Mouse (Mus musculus) liver, embryonic 14.5 days (tissue): Measurements from ENCODE around the gene Bpi. TPM values are rescaled to one million over a fixed set of nuclear protein-coding genes. Genes with fewer than 3 reads are reported as not detected.

Source experiments
- ATAC-seq: fragments of 200-750 bp; cut with Nextera tagmentation; 2 replicates; pipeline ENCODE4 v1.8.0; 2017; ENCODE audit warnings: moderate number of reproducible peaks, mild to moderate bottlenecking, moderate library complexity; ENCODE audit not compliant: insufficient read depth
- DNase-seq, 3 experiments: peaks; one replicate each; pipeline ENCODE4 v3.0.0-alpha.2; 2012 to 2013; ENCODE audit warnings: low read depth in 3 of 3, low spot score in 3 of 3
- H3K27ac ChIP-seq: fragments of 300-500 bp; sonication (generic); 2 replicates; pipeline ENCODE4 v1.5.1; 2014; ENCODE audit warnings: moderate library complexity, mild to moderate bottlenecking, control low read depth, inconsistent platforms
- H3K27me3 ChIP-seq: fragments of 300-500 bp; sonication (generic); 2 replicates; pipeline ENCODE4 v1.6.1; 2014; ENCODE audit warnings: mild to moderate bottlenecking, low read length, moderate library complexity; ENCODE audit not compliant: control insufficient read depth, insufficient read depth
- H3K36me3 ChIP-seq: fragments of 300-500 bp; sonication (generic); replicated peaks from 2 replicates; pipeline ENCODE4 v1.6.1; 2014; ENCODE audit warnings: low read depth; ENCODE audit not compliant: control insufficient read depth, insufficient read depth
- H3K4me1 ChIP-seq, 2 experiments: fragments of 200-500 bp in 1 of 2; fragments of 300-500 bp in 1 of 2; sonication (generic) in 1 of 2; replicated peaks; 2 replicates each; pipeline ENCODE4 v1.6.1; 2012 to 2014; ENCODE audit warnings: antibody characterized with exemption in 1 of 2, inconsistent platforms in 1 of 2, low read length in 1 of 2; ENCODE audit not compliant: control insufficient read depth in 2 of 2, insufficient read depth in 2 of 2
- H3K4me2 ChIP-seq: fragments of 300-500 bp; sonication (generic); 2 replicates; pipeline ENCODE4 v1.6.1; 2014; ENCODE audit warnings: low read depth, mild to moderate bottlenecking, control low read depth, moderate library complexity
- H3K4me3 ChIP-seq, 2 experiments: fragments of 200-500 bp in 1 of 2; fragments of 300-500 bp in 1 of 2; sonication (generic) in 1 of 2; 2 replicates each; pipeline ENCODE4 v1.5.1; 2012 to 2014; ENCODE audit warnings: low read depth in 2 of 2, low read length in 2 of 2, mild to moderate bottlenecking in 2 of 2, control low read depth in 1 of 2, inconsistent platforms in 1 of 2, moderate library complexity in 1 of 2; ENCODE audit not compliant: insufficient read depth in 1 of 2
- H3K9ac ChIP-seq: fragments of 300-500 bp; sonication (generic); replicated peaks from 2 replicates; pipeline ENCODE4 v1.6.1; 2014; ENCODE audit warnings: mild to moderate bottlenecking, control low read depth, moderate library complexity
- H3K9me3 ChIP-seq: fragments of 300-500 bp; sonication (generic); 2 replicates; pipeline ENCODE4 v1.6.1; 2016; ENCODE audit warnings: low read length, mixed read lengths; ENCODE audit not compliant: control insufficient read depth
- CTCF ChIP-seq: IDR thresholded peaks from 2 replicates; pipeline ENCODE4 v1.5.1; 2016; ENCODE audit warnings: antibody characterized with exemption, low read depth, control low read depth
- EP300 ChIP-seq: IDR thresholded peaks from 2 replicates; pipeline ENCODE4 v1.6.1; 2016; ENCODE audit warnings: antibody characterized with exemption, low read depth
- WGBS: fragments of 180-500 bp; shearing (Covaris S2); extraction: QIAGEN DNeasy Blood & Tissue Kit; methylation state at CpG from one replicate; pipeline ENCODE4 v1.1.7; 2014; ENCODE audit not compliant: insufficient replicate concordance; 5-methylcytosine and 5-hydroxymethylcytosine counted together
- polyA plus RNA-seq, 2 experiments: library from polyadenylated mRNA; depleted of rRNA in 1 of 2; stranded (reverse) in 1 of 2; unstranded in 1 of 2; fragments of >200 nt; fragmentation: Nextera tagmentation in 1 of 2; extraction: Ambion mirVana in 1 of 2; gene quantifications; 2 replicates each; pipeline versions ENCODE4 v1.2.1 to v1.2.3; 2012 to 2014

The Bpi gene
- polyA plus RNA-seq, 2 experiments: not detected

- Histone ChIP-seq H3K27ac (no peak overlapping the region), H3K4me2 (no peak overlapping the region), H3K9ac (no peak overlapping the region), H3K36me3 (no peaks in the 10 kb centered on the region), H3K4me1 (peaks cover 0 to 6% of the 10 kb centered on the region in 2 experiments; a peak in 2 of 4 replicates), H3K27me3 (no peaks in the 10 kb centered on the region), H3K4me3 (no peak overlapping the region), H3K9me3 (no peaks in the 10 kb centered on the region)
- no peak for TF ChIP-seq CTCF
- TF ChIP-seq EP300: no peak
- DNase-seq: no peak
- 44% methylated on average over 9 of the region's 9 CpGs for WGBS
- no peak for ATAC-seq
Measured at GRCm38 (mm10) chr2:158215283-158216117, 42.4 kb upstream of the Bpi start.

GRCm38 (mm10) chr2:158216510-158216909 is 41.4 kb upstream of the Bpi start:
- Histone ChIP-seq H3K27ac (no peak overlapping the region), H3K4me2 (no peak overlapping the region), H3K4me1 (peaks cover 0 to 6% of the 10 kb centered on the region in 2 experiments; a peak in 2 of 4 replicates), H3K27me3 (no peaks in the 10 kb centered on the region), H3K9ac (no peak overlapping the region), H3K36me3 (no peaks in the 10 kb centered on the region), H3K4me3 (no peak overlapping the region), H3K9me3 (no peaks in the 10 kb centered on the region)
- ATAC-seq (no peak), DNase-seq (no peak)
- 69% methylated on average over 8 of the region's 8 CpGs for WGBS
- TF ChIP-seq CTCF: no peak
- no peak for TF ChIP-seq EP300

GRCm38 (mm10) chr2:158219562-158219961 is 38.3 kb upstream of the Bpi start:
- DNase-seq (no peak), ATAC-seq (no peak)
- no peak for TF ChIP-seq EP300
- no peak for TF ChIP-seq CTCF
- WGBS: 36% methylated on average over 2 of the region's 2 CpGs
- H3K27ac ChIP-seq: no peak overlapping the region
- no peak overlapping the region for H3K4me3 ChIP-seq
- no peaks in the 10 kb centered on the region for H3K36me3 ChIP-seq
- no peaks in the 10 kb centered on the region for H3K9me3 ChIP-seq
- H3K4me2 ChIP-seq: no peak overlapping the region
- H3K27me3 ChIP-seq: no peaks in the 10 kb centered on the region
- peaks cover 0 to 3% of the 10 kb centered on the region in 2 experiments; a peak in 2 of 4 replicates for H3K4me1 ChIP-seq
- H3K9ac ChIP-seq: no peak overlapping the region

- Histone ChIP-seq H3K36me3 (no peaks in the 10 kb centered on the region), H3K27me3 (no peaks in the 10 kb centered on the region), H3K4me3 (no peak overlapping the region), H3K27ac (no peak overlapping the region), H3K4me1 (no peaks in the 10 kb centered on the region), H3K4me2 (no peak overlapping the region), H3K9me3 (no peaks in the 10 kb centered on the region), H3K9ac (no peak overlapping the region)
- 56% methylated on average over 9 of the region's 9 CpGs for WGBS
- ATAC-seq (no peak), DNase-seq (no peak)
- TF ChIP-seq EP300: no peak
Measured at GRCm38 (mm10) chr2:158221446-158222084, 36.3 kb upstream of the Bpi start.

GRCm38 (mm10) chr2:158222664-158223063 is 35.2 kb upstream of the Bpi start:
- H3K36me3 ChIP-seq: no peaks in the 10 kb centered on the region
- H3K27me3 ChIP-seq: no peaks in the 10 kb centered on the region
- no peak for ATAC-seq
- H3K9ac ChIP-seq: no peak overlapping the region
- no peaks in the 10 kb centered on the region for H3K9me3 ChIP-seq
- DNase-seq: no peak
- H3K4me3 ChIP-seq: no peak overlapping the region
- no peaks in the 10 kb centered on the region for H3K4me1 ChIP-seq
- 58% methylated on average over 4 of the region's 4 CpGs for WGBS
- TF ChIP-seq CTCF (no peak), EP300 (no peak)
- H3K4me2 ChIP-seq: no peak overlapping the region
- H3K27ac ChIP-seq: no peak overlapping the region
